Mouse (Mus musculus) lung, embryonic 15.5 days (tissue): ENCODE data around the gene Maml1. TPM values are rescaled to one million over a fixed set of nuclear protein-coding genes. Genes with fewer than 3 reads are reported as not detected.

Experiments used
- ATAC-seq: fragments of 200-750 bp; cut with Nextera tagmentation; 2 replicates; pipeline ENCODE4 v1.8.0; 2017; ENCODE audit warnings: moderate number of reproducible peaks, borderline replicate concordance; ENCODE audit not compliant: low FRiP score, low TSS enrichment; ENCODE audit errors: extremely low read depth
- H3K27ac ChIP-seq: fragments of 300-500 bp; sonication (generic); 2 replicates; pipeline ENCODE4 v1.5.1; 2015; ENCODE audit warnings: moderate library complexity, mild to moderate bottlenecking, inconsistent platforms
- H3K27me3 ChIP-seq: fragments of 300-500 bp; sonication (generic); 2 replicates; pipeline ENCODE4 v1.6.1; 2015; ENCODE audit warnings: inconsistent platforms
- H3K36me3 ChIP-seq: fragments of 300-500 bp; sonication (generic); 2 replicates; pipeline ENCODE4 v1.6.1; 2015; ENCODE audit warnings: inconsistent platforms
- H3K4me1 ChIP-seq: fragments of 300-500 bp; sonication (generic); 2 replicates; pipeline ENCODE4 v1.6.1; 2015; ENCODE audit warnings: inconsistent platforms
- H3K4me2 ChIP-seq: fragments of 300-500 bp; sonication (generic); 2 replicates; pipeline ENCODE4 v1.6.1; 2015; ENCODE audit warnings: inconsistent platforms, mild to moderate bottlenecking, moderate library complexity
- H3K4me3 ChIP-seq: fragments of 300-500 bp; sonication (generic); 2 replicates; pipeline ENCODE4 v1.5.1; 2015; ENCODE audit warnings: mild to moderate bottlenecking, inconsistent platforms
- H3K9ac ChIP-seq: fragments of 300-500 bp; sonication (generic); 2 replicates; pipeline ENCODE4 v1.6.1; 2015; ENCODE audit warnings: inconsistent platforms
- H3K9me3 ChIP-seq: fragments of 300-500 bp; sonication (generic); 2 replicates; pipeline ENCODE4 v1.6.1; 2016; ENCODE audit warnings: inconsistent platforms
- WGBS: fragments of 180-500 bp; shearing (Covaris S2); methylation state at CpG from one replicate; pipeline ENCODE4 v1.1.7; 2015; 5-methylcytosine and 5-hydroxymethylcytosine counted together
- polyA plus RNA-seq: library from polyadenylated mRNA; unstranded; fragments of >200 nt; fragmentation: Nextera tagmentation; extraction: Ambion mirVana; gene quantifications from 2 replicates; pipeline ENCODE4 v1.2.1, GENCODE M21; 2015

The Maml1 gene
- polyA plus RNA-seq, 1 experiment from 2014 or later: 6.5 TPM

DNA sequence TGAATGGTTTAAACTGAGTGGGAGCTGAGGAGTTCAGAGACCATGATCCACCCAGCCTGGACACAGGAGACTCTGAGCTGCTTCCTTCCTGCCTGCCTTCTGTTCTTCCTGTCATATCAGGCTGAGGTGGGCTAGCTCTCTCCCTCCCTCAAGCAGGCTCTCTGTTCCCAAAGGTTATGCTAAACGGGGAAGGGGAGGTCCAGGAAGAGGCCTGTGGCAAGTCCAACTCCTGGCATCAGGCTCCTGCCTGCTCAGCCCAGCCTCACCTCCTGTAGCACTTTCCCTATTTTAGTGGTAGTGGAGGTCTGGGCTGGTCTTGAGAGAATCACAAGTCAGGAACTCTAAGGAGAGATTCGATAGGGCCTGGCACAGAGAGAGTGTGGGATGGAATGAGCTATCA is 65.7 kb downstream of the Maml1 start:
- peak overlapping the region; percentile 75 for H3K4me3 ChIP-seq
- H3K4me1 ChIP-seq: peaks cover 52% of the 10 kb centered on the region
- H3K27ac ChIP-seq: peak overlapping the region; percentile 77
- 29% methylated on average over 2 of the region's 2 CpGs for WGBS
- H3K9ac ChIP-seq: peak overlapping the region; percentile 97
- no peaks in the 10 kb centered on the region for H3K9me3 ChIP-seq
- ATAC-seq: no peak
- peak overlapping the region; percentile 97 for H3K4me2 ChIP-seq
- H3K27me3 ChIP-seq: no peaks in the 10 kb centered on the region
- no peaks in the 10 kb centered on the region for H3K36me3 ChIP-seq

DNA sequence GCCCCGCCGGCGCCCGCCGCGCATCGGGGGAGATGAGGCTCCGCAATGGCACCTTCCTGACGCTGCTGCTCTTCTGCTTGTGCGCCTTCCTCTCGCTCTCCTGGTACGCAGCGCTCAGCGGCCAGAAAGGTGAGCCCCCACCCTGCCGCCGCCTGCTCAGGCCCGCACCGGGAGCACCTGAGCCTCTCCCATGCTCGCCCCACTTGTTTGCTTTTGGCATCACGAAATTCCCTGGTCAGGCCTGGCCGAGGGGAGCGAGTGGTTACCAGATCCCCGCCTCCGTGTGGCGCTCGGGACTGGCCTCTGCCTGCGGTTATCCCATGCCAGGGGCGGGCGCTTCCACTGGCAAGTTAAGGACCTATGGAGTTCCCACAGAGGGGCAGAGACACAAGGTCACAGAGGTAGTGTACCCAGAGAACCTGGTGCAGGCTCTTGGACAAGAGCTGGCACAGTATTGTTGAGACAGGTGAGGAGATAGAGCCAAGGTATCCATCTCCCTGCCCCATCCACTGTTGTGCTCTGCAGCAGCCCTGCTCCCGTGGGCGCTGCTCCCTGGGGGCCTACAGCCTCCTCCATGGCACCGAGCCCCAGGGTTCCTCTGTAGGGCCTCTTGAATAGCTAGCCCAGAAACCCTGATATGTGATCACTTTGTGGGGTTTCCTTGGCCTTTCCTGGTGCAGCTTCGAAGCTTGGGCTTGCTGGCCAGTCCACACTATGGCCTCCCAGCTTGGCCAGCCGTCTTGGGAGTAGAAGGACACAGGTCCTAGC is 66.3 kb downstream of the Maml1 start:
- peak overlapping the region; percentile 75 for H3K4me3 ChIP-seq
- H3K4me1 ChIP-seq: peaks cover 50% of the 10 kb centered on the region
- WGBS: 1% methylated on average over 34 of the region's 34 CpGs
- no peaks in the 10 kb centered on the region for H3K36me3 ChIP-seq
- peak overlapping the region; percentile 97 for H3K9ac ChIP-seq
- no peaks in the 10 kb centered on the region for H3K9me3 ChIP-seq
- peak overlapping the region; percentile 77 for H3K27ac ChIP-seq
- H3K4me2 ChIP-seq: peak overlapping the region; percentile 97
- H3K27me3 ChIP-seq: no peaks in the 10 kb centered on the region
- ATAC-seq: peak; percentile 21

DNA sequence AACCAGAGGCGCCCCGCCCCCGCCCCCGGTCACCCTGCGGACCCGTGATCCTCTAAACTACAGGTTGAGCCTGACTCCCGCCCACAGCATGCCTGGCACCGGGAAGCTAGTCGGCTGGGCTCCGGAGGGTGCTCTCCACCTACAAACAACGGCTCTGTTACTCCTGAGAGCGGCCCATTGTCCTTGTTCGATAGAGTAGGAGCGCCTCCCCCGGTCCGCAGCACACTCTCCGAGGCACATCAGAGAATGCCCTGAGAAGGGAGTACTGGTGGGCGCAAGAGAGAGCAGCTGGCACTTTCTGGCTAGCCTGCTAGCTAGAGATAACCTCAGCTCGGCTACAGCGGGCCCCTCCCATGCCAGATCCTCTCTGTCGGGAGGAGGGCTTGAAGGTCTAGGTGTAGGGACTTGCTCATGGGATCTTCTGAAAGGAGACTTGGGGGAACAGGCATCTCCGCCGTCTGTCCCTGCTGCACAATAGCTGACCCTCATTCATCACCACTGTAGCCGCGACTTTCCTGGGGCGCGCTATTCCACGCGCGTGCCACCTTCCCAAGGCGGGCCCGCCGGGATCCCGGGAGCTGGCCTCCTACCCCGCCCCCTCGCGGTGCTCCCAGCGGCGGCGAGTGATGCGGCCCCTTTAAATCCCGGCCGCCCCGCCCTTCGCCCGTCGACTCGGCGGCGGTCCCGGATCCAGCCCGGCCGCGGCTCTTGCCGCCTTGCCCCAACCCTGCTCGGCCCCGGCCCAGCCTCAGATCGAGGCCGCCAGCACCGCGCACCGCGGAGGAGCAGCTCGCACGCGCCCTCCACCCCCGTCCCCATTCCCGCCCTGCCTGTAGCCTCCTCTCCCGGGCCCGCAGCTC is 67.2 kb downstream of the Maml1 start:
- Histone ChIP-seq H3K27me3 (no peaks in the 10 kb centered on the region), H3K27ac (peak overlapping the region; percentile 77), H3K9me3 (no peaks in the 10 kb centered on the region), H3K4me2 (peak overlapping the region; percentile 97), H3K9ac (peak overlapping the region; percentile 97), H3K36me3 (no peaks in the 10 kb centered on the region), H3K4me1 (peaks cover 44% of the 10 kb centered on the region), H3K4me3 (peak overlapping the region; percentile 75)
- ATAC-seq: peak; percentile 87
- WGBS: under 1% methylated on average over 56 of the region's 70 CpGs

DNA sequence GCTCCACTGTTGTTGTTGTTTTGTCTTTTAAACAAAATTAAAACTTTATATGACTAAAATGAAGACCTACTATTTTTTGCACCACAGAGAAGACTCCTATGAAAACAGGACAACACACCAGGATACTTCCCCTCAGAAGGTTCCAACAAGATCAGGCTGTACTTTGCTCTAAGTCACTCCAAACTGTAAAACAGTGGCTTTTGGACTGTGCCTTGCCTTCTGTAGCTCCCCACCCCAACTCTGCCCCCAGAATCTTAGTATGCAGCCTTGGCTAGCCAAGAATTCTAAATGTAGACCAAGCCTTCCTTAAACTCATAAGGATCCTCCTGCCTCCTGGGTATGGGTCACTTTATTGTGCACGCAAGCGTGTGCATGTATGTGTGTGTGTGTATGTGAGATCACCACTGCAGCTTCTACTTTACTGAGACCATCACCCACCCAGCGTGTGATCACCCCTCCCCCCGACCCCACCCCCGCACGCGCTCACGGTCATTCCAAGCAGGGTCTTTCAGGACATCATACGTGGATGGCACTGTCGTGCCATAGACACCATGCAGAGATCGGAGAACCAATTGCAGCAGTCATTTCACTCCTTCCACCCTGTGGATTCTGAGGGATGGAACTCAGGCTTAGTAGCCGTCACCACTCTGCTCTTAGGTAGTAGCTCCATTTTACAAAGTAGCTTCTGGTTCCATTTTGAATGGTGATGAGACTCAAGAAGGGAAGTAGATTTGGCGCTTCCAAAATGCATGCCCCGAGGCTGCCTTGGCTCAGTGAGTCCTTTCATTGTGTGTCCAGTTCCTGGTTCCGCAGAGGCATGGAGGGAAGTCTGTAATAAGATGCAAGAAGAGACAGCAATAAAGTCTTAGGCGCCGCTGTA is 68.1 kb downstream of the Maml1 start:
- 6% methylated on average over 17 of the region's 17 CpGs for WGBS
- H3K9me3 ChIP-seq: no peaks in the 10 kb centered on the region
- peak overlapping the region; percentile 77 for H3K27ac ChIP-seq
- peaks cover 40% of the 10 kb centered on the region for H3K4me1 ChIP-seq
- peak overlapping the region; percentile 97 for H3K9ac ChIP-seq
- ATAC-seq: peak; percentile 8; the same call in 1 of the 2 replicates
- H3K4me2 ChIP-seq: peak overlapping the region; percentile 97
- H3K4me3 ChIP-seq: peak overlapping the region; percentile 75
- H3K27me3 ChIP-seq: no peaks in the 10 kb centered on the region
- H3K36me3 ChIP-seq: no peaks in the 10 kb centered on the region

DNA sequence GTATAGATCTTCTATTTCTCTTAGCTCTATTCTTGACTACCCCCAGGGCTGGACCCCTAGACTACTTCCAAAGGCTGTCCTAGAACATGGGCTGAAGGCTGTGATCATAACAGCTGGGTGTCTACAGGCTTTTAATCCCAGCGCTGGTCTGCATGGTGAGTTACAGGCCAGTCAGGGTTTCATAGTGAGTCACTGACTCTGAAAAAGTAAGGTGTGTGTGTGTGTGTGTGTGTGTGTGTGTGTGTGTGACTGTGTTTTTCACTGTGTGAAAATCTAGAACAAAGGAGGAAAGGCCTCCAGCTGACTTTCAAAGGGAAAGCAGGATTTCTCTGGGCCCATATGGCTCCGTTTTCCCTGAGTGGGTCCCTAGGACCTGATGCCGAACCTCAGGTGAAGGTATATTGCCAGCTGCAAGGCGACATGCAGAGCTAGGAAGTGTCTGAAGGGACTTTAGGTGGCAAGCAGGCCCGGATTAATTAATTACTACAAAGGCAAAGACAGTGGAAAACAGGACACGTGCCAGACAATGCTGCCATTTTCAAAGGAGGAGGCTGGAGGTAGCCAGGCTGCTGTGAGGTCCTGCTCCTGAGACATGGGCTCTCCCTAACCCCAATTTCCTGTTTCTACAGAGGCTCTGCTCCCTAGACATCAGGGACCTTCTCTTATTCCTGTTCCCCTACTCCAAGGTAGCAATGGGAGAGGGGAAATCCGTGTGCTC is 69.4 kb downstream of the Maml1 start:
- Histone ChIP-seq H3K36me3 (no peaks in the 10 kb centered on the region), H3K4me3 (no peak overlapping the region), H3K4me1 (peaks cover 29% of the 10 kb centered on the region), H3K27ac (no peak overlapping the region), H3K9me3 (no peaks in the 10 kb centered on the region), H3K9ac (no peak overlapping the region), H3K4me2 (no peak overlapping the region), H3K27me3 (no peaks in the 10 kb centered on the region)
- no peak for ATAC-seq
- 58% methylated on average over 7 of the region's 7 CpGs for WGBS

DNA sequence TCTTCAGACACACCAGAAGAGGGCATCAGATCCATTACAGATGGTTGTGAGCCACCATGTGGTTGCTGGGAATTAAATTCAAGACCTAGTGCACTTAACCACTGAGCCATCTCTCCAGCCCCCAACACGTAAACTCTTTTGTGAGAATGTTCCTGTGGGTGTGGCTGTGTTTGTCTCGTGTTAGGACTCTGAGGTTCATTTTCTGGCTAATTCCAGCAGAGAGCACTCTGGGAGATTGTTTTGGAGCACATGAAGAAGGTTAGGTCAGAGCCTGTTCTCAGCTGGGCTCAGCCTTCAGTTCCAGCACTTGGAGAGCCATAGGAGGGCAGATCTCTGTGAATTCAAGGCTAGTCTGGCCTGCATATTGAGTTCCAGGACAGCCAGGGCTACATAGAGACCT is 72.3 kb downstream of the Maml1 start:
- Histone ChIP-seq H3K4me3 (no peak overlapping the region), H3K9ac (no peak overlapping the region)

DNA sequence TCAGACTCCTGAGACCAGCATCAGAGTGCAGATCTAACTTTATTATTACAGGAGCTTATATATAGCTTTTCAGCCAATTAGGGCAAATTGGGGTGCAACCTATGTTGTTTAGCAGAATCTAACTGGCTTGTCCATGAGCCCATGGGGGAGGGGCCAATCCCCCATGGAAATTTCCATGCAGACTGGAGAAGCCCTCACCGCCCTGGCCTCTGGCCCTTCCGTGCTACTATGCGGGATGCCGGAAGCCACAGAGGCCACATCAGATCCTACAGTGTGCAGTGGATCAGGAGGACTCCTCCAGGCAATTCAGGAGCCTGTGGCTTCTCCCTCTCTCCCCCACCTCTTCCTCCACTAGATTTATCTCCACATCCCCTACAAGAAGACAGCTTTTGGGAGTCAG is 74.3 kb downstream of the Maml1 start:
- Histone ChIP-seq H3K4me2 (no peak overlapping the region), H3K27ac (no peak overlapping the region), H3K27me3 (no peaks in the 10 kb centered on the region), H3K9ac (no peak overlapping the region), H3K4me1 (peaks cover 23% of the 10 kb centered on the region), H3K9me3 (no peaks in the 10 kb centered on the region), H3K36me3 (no peaks in the 10 kb centered on the region), H3K4me3 (no peak overlapping the region)
- ATAC-seq: no peak
- WGBS: 47% methylated on average over 4 of the region's 4 CpGs

More for the DNA sequence above, 72.3 kb downstream of the Maml1 start:
- no peak for ATAC-seq
- Histone ChIP-seq H3K27me3 (no peaks in the 10 kb centered on the region), H3K36me3 (no peaks in the 10 kb centered on the region), H3K4me1 (peaks cover 27% of the 10 kb centered on the region), H3K4me2 (no peak overlapping the region), H3K9me3 (no peaks in the 10 kb centered on the region), H3K27ac (no peak overlapping the region)
- WGBS: 44% methylated on average over 2 of the region's 2 CpGs

DNA sequence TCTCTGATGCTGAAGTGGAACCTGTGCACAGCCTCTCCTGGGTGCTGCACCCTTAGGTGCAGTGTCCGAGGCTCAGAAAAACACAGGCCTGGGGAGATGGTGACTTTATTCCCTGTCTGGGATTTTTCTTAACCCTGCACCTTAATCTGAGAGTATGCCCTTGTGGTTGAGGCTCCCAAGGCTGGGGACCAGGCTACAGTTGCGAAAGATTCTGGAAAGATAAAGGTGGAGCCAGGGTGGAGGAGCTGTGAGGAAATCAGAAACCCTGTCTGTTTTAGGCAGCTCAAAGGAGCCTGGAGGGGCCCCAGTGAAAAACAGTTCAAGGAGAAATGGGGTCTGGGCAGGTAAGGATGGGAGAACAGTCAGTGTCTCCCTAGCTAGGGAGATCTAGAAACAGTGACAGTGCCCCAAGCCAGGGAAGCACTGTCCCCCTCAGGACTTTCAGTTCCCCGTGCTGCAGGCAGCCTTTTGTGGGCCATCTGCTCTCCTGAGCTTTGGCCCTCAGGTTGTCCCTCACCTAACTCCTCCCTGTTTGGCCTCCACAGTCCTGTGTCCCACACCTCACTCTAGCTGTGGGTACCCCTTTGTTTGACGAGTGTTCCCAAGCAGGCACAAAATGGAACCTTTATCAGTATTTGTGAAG is 75.3 kb downstream of the Maml1 start:
- Histone ChIP-seq H3K27me3 (no peaks in the 10 kb centered on the region), H3K4me2 (no peak overlapping the region), H3K27ac (no peak overlapping the region), H3K9me3 (no peaks in the 10 kb centered on the region), H3K4me3 (no peak overlapping the region), H3K9ac (no peak overlapping the region), H3K4me1 (peaks cover 23% of the 10 kb centered on the region), H3K36me3 (no peaks in the 10 kb centered on the region)
- ATAC-seq: no peak
- WGBS: 77% methylated on average over 4 of the region's 4 CpGs

DNA sequence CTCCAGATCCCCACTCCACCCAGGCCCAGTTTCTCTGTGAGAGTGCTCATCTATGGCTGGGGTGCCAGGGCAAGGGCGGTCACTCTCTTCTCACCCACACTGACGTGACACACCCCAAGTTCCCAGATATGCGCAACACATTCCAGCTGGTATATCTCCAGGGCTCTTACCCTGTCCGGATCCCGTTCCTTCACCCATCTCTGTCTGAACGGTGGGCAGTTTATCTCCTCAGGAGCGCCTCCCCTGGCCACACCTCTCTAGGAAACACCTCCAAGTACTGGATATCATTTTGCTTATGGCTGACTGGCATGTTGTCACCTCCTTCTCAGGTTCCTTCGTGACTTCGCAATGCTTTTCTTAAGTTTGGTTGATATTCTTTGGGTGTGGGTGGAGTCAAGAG is 76.5 kb downstream of the Maml1 start:
- H3K27ac ChIP-seq: no peak overlapping the region

DNA sequence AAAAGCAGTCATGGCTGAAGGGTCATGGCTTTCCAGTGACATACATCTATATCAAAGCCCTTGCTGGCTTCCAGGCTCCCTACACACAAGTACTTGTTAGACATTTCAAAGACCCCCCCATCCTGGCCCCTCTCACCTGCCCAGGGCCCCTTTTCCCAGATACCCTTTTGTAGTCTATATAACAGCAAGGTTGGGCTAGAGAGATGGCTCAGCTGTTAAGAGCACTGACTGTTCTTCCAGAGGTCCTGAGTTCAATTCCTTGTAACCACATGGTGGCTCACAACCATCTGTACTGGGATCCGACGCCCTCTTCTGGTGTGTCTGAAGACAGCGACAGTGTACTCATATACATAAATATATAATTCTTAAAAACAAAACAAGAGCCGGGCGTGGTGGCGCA is 77.5 kb downstream of the Maml1 start:
- ATAC-seq: no peak
- Histone ChIP-seq H3K27ac (no peak overlapping the region), H3K4me3 (no peak overlapping the region), H3K36me3 (no peaks in the 10 kb centered on the region), H3K4me1 (peaks cover 32% of the 10 kb centered on the region), H3K27me3 (no peaks in the 10 kb centered on the region), H3K9ac (no peak overlapping the region), H3K9me3 (no peaks in the 10 kb centered on the region), H3K4me2 (no peak overlapping the region)
- WGBS: 86% methylated on average over 6 of the region's 6 CpGs

More for the DNA sequence above, 76.5 kb downstream of the Maml1 start:
- H3K4me2 ChIP-seq: peak overlapping the region; percentile 16; the same call in 1 of the 2 replicates
- peaks cover 29% of the 10 kb centered on the region for H3K4me1 ChIP-seq
- H3K9me3 ChIP-seq: no peaks in the 10 kb centered on the region
- ATAC-seq: no peak
- no peak overlapping the region for H3K4me3 ChIP-seq
- no peaks in the 10 kb centered on the region for H3K27me3 ChIP-seq
- WGBS: 28% methylated on average over 9 of the region's 9 CpGs
- no peak overlapping the region for H3K9ac ChIP-seq
- no peaks in the 10 kb centered on the region for H3K36me3 ChIP-seq
